Mouse (Mus musculus) lung, postnatal 0 days (tissue): ENCODE results near the gene Prss16.

ENCODE experiments used
- CTCF ChIP-seq: IDR thresholded peaks from 2 replicates; pipeline ENCODE4 v1.5.1; 2016; ENCODE audit warnings: antibody characterized with exemption, mild to moderate bottlenecking
- EP300 ChIP-seq: IDR thresholded peaks from 2 replicates; pipeline ENCODE4 v1.6.1; 2016; ENCODE audit warnings: antibody characterized with exemption, mild to moderate bottlenecking, control low read depth

GRCm38 (mm10) chr13:21999147-21999546 lies 10.4 kb downstream of the Prss16 start:
- TF ChIP-seq CTCF (no peak), EP300 (no peak)
